Mouse (Mus musculus): ENCODE measurements around the gene Retreg1.
"Not testable (repeated sequence)": the region's sequence is repeated elsewhere in the genome, so short reads cannot be mapped to it uniquely, and the experiment has no call there.

Retreg1 gene

GRCm38 (mm10) chr15:25949696-25950095, 106.7 kb downstream of the Retreg1 start:
- no peak for DNase-seq

- DNase-seq, result no peak
These were observed 107.6 kb downstream of the Retreg1 start for GRCm38 (mm10) chr15:25950584-25950983.

- no peak for DNase-seq
These were observed 108.1 kb downstream of the Retreg1 start for GRCm38 (mm10) chr15:25951037-25951436.

- DNase-seq, result no peak
These were observed 113.0 kb downstream of the Retreg1 start for GRCm38 (mm10) chr15:25956001-25956400.

- peak; percentile 55 for DNase-seq
These were observed 113.6 kb downstream of the Retreg1 start for GRCm38 (mm10) chr15:25956422-25957117.

- no peak for DNase-seq
These were observed 114.7 kb downstream of the Retreg1 start for GRCm38 (mm10) chr15:25957651-25958050.

DNA sequence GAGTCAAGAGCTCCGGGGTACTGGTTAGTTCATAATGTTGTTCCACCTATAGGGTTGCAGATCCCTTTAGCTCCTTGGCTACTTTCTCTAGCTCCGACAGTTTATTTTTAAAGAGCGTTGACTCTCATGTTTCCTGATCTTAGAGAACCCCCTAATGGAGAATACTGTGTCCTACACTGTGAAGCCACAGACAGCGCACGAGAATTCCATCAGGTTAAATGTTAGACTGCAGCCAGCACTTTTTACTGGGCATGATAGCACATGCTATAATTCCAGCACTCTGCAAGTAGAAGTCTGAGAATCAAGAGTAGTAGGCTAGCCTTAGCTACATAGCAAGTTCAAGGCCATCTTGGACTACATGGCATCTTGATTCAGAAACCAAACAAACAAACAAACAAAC, 116.4 kb downstream of the Retreg1 start:
- no peak for DNase-seq

- DNase-seq, result no peak
These were observed 117.3 kb downstream of the Retreg1 start for GRCm38 (mm10) chr15:25960231-25960630.

- DNase-seq, result no peak
These were observed 123.3 kb downstream of the Retreg1 start for GRCm38 (mm10) chr15:25966220-25966774.

DNA sequence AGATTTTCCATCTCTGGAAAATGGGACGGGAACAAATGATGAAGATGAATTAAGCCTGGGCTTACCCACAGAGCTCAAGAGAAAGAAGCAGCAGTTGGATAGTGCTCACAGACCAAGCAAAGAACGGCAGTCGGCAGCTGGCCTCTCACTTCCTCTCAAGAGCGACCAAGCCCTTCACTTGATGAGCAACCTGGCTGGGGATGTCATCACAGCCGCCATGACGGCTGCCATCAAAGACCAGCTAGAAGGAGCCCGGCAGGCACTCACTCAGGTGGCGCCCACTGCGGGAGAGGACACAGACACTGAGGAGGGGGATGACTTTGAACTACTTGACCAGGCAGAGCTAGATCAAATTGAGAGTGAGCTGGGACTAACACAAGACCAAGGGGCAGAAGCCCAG, 128.6 kb downstream of the Retreg1 start:
- no peak for DNase-seq

DNA sequence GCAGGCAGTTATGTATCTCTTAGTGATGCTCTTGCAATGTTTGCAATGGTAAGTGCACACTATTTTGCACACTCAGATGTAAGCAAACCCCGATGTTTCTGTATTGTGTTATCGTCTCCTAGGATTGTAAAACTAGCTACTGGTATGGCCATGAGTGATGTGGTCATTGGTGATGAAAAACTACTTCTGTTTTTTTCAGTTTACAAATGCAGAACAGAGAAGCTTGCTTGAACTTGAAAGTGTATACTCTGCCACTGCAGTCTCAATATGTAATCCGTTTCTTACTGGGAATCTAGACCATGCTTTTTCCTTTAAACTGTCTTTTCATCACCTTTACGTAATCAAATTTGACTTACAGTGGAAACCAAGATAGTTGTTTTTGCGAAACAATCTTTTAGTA, 129.8 kb downstream of the Retreg1 start:
- no peak for DNase-seq

- no peak for DNase-seq
These were observed 131.4 kb downstream of the Retreg1 start for GRCm38 (mm10) chr15:25974352-25974751.

DNA sequence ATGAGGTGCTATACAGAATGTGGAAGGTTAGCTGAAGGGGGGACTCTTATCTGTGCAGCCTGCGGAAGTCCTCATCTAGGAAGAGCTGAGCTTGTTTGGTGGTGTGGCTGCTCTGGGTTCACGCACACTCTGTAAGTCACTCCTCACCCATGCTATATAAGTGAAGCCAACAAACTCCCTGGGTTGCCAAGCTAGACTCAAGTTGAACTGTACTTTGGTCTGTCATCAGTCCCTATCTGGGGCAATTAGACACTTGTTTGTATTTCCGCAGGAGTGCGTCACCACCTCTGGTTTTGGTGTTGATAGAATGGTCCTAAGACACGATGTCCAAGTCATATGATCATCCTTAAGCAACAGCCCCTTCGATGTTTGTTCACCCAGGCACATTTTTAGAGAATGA, 132.8 kb downstream of the Retreg1 start:
- no peak for DNase-seq

DNA sequence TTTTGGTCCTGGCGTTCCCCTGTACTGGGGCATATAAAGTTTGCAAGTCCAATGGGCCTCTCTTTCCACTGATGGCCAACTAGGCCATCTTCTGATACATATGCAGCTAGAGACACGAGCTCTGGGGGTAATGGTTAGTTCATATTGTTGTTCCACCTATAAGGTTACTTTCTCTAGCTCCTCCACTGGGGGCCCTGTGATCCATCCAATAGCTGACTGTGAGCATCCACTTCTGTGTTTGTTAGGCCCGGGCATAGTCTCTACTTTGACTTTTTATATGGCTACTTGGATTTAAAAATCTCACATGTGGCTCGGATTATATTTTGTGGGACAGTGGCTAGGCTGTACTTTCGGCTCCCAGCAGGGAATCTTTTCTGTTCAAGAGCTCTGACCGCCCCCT, 140.6 kb downstream of the Retreg1 start:
- DNase-seq, result not testable (repeated sequence)

- peak; percentile 95 for DNase-seq
These were observed 141.2 kb downstream of the Retreg1 start, which contains the start of gene Zfp622 for GRCm38 (mm10) chr15:25984067-25984733. TSS of gene Zfp622 (plus strand) at chr15:25984366.

- no peak for DNase-seq
These were observed 141.9 kb downstream of the Retreg1 start for GRCm38 (mm10) chr15:25984734-25985492.

- DNase-seq, result peak; percentile 24
These were observed 150.2 kb downstream of the Retreg1 start for GRCm38 (mm10) chr15:25992992-25993727.

- no peak for DNase-seq
These were observed 152.5 kb downstream of the Retreg1 start for GRCm38 (mm10) chr15:25995521-25995920.

GRCm38 (mm10) chr15:25999545-25999944, 156.6 kb downstream of the Retreg1 start:
- DNase-seq, result not testable (repeated sequence)

DNA sequence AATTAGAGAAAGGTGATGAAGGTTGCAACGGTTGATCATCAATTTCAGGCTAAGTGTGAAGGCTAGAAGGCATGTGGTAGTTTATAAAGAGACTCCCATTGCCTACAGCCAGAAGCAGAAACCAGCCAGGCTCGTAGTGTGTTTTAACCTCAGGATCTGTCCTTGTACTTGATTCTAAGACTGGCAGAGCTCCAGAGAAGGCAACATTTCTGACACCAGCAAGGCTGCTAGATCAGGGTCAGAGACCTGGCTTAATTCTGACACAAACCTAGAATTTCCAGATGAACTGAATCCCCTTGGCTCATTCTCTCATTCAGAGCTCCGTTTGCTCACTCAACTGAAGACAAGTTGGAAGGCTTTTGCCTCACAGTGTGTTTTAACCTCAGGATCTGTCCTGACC, 165.6 kb downstream of the Retreg1 start:
- DNase-seq, result no peak

- DNase-seq, result no peak
These were observed 169.9 kb downstream of the Retreg1 start for GRCm38 (mm10) chr15:26012891-26013290.

- DNase-seq, result peak; percentile 22
These were observed 173.1 kb downstream of the Retreg1 start for GRCm38 (mm10) chr15:26015979-26016665.
